Mouse (Mus musculus) ES-Bruce4 (cell line): Measurements from ENCODE around the gene Bpgm. TPM values are rescaled to one million over a fixed set of nuclear protein-coding genes. Genes with fewer than 3 reads are reported as not detected.

Experiments used
- H3K27ac ChIP-seq: 2 replicates; pipeline ENCODE4 v1.5.1; 2012; ENCODE audit warnings: low read length, inconsistent platforms; ENCODE audit not compliant: insufficient read depth
- H3K27me3 ChIP-seq: 2 replicates; pipeline ENCODE4 v1.6.1; 2012; ENCODE audit warnings: mild to moderate bottlenecking, low read length, inconsistent platforms; ENCODE audit not compliant: control insufficient read depth, poor library complexity, insufficient read depth, severe bottlenecking
- H3K36me3 ChIP-seq: 2 replicates; pipeline ENCODE4 v1.6.1; 2012; ENCODE audit warnings: inconsistent platforms, mild to moderate bottlenecking, low read length, moderate library complexity; ENCODE audit not compliant: control insufficient read depth, poor library complexity, insufficient read depth, severe bottlenecking
- H3K4me1 ChIP-seq: one replicate; pipeline ENCODE4 v1.8.1; 2011; ENCODE audit warnings: low read length; ENCODE audit not compliant: control insufficient read depth, insufficient read depth
- H3K4me3 ChIP-seq: 2 replicates; pipeline ENCODE4 v1.5.1; 2011; ENCODE audit warnings: low read depth, mild to moderate bottlenecking, low read length
- H3K9ac ChIP-seq: 2 replicates; pipeline ENCODE4 v1.6.1; 2012; ENCODE audit warnings: low read depth, mild to moderate bottlenecking, inconsistent platforms; ENCODE audit not compliant: poor library complexity, severe bottlenecking
- H3K9me3 ChIP-seq: replicated peaks from 2 replicates; pipeline ENCODE4 v1.6.1; 2012; ENCODE audit warnings: mild to moderate bottlenecking, low read length, inconsistent platforms; ENCODE audit not compliant: control insufficient read depth, poor library complexity, insufficient read depth, severe bottlenecking
- CTCF ChIP-seq: IDR thresholded peaks from one replicate; pipeline ENCODE4 v1.8.1; 2011; ENCODE audit warnings: low read depth, low read length
- EP300 ChIP-seq: IDR thresholded peaks from 2 replicates; pipeline ENCODE4 v1.6.1; 2011; ENCODE audit warnings: low read depth, low read length; ENCODE audit not compliant: insufficient read depth
- POLR2A ChIP-seq: IDR thresholded peaks from one replicate; pipeline ENCODE4 v1.8.1; 2011; ENCODE audit warnings: low read length; ENCODE audit not compliant: insufficient read depth
- polyA plus RNA-seq: library from polyadenylated mRNA; stranded (reverse); fragments of >200 nt; gene quantifications from 2 replicates; pipeline ENCODE4 v1.2.4, GENCODE M21; 2011; ENCODE audit warnings: low read depth; ENCODE audit not compliant: missing spikeins, insufficient read depth, insufficient read length

The Bpgm gene
- polyA plus RNA-seq, 1 experiment: 24.0 TPM

DNA sequence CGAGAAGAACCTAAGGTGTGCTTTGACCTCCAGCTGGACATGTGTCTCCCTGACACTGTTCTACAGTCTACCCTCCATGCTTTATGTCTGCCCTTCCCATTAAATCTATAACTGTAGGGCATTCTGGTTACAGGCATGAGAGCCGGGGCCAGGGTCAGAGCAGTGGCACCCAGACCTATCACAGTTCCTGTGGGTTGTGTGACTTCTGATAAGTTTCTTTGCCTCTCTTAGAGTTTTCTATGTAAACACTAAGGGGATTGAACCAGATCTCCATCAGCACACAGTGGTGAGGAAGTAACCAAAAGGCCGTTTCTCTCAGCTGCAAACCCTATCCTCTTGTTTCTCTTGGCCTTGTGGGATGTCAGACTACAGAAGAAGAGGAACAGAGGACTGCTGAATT, 50.4 kb downstream of the Bpgm start:
- no peaks in the 10 kb centered on the region for H3K9me3 ChIP-seq
- H3K4me3 ChIP-seq: no peak overlapping the region
- H3K36me3 ChIP-seq: no peaks in the 10 kb centered on the region
- H3K27ac ChIP-seq: no peak overlapping the region
- no peaks in the 10 kb centered on the region for H3K4me1 ChIP-seq
- H3K27me3 ChIP-seq: no peaks in the 10 kb centered on the region
- TF ChIP-seq POLR2A: no peak
- TF ChIP-seq CTCF: no peak
- no peak for TF ChIP-seq EP300
- no peak overlapping the region for H3K9ac ChIP-seq

- TF ChIP-seq EP300 (no peak), POLR2A (no peak), CTCF (no peak)
- H3K4me1 ChIP-seq: no peaks in the 10 kb centered on the region
- no peaks in the 10 kb centered on the region for H3K9me3 ChIP-seq
- H3K4me3 ChIP-seq: no peak overlapping the region
- H3K27ac ChIP-seq: no peak overlapping the region
- H3K27me3 ChIP-seq: no peaks in the 10 kb centered on the region
- H3K9ac ChIP-seq: no peak overlapping the region
- no peaks in the 10 kb centered on the region for H3K36me3 ChIP-seq
These were observed 52.1 kb downstream of the Bpgm start for GRCm38 (mm10) chr6:34528131-34528530.

GRCm38 (mm10) chr6:34529992-34530391, 54.0 kb downstream of the Bpgm start:
- Histone ChIP-seq H3K4me3 (no peak overlapping the region), H3K27ac (no peak overlapping the region), H3K9me3 (no peaks in the 10 kb centered on the region), H3K27me3 (no peaks in the 10 kb centered on the region), H3K4me1 (no peaks in the 10 kb centered on the region), H3K36me3 (no peaks in the 10 kb centered on the region), H3K9ac (no peak overlapping the region)
- TF ChIP-seq CTCF: no peak
- no peak for TF ChIP-seq POLR2A
- no peak for TF ChIP-seq EP300

- Histone ChIP-seq H3K9ac (no peak overlapping the region), H3K9me3 (no peaks in the 10 kb centered on the region), H3K4me3 (no peak overlapping the region), H3K27me3 (no peaks in the 10 kb centered on the region), H3K4me1 (no peaks in the 10 kb centered on the region), H3K27ac (no peak overlapping the region), H3K36me3 (no peaks in the 10 kb centered on the region)
- TF ChIP-seq POLR2A: no peak
- TF ChIP-seq EP300: no peak
- TF ChIP-seq CTCF: no peak
These were observed 57.0 kb downstream of the Bpgm start for GRCm38 (mm10) chr6:34533055-34533454.

- TF ChIP-seq POLR2A (no peak), EP300 (no peak), CTCF (no peak)
These were observed 57.9 kb downstream of the Bpgm start for GRCm38 (mm10) chr6:34533896-34534295.

GRCm38 (mm10) chr6:34542866-34543265, 66.9 kb downstream of the Bpgm start:
- no peaks in the 10 kb centered on the region for H3K9me3 ChIP-seq

More at GRCm38 (mm10) chr6:34533896-34534295, 57.9 kb downstream of the Bpgm start:
- Histone ChIP-seq H3K4me1 (no peaks in the 10 kb centered on the region), H3K9me3 (no peaks in the 10 kb centered on the region), H3K4me3 (no peak overlapping the region), H3K9ac (no peak overlapping the region), H3K27me3 (no peaks in the 10 kb centered on the region), H3K36me3 (no peaks in the 10 kb centered on the region), H3K27ac (no peak overlapping the region)

More at GRCm38 (mm10) chr6:34542866-34543265, 66.9 kb downstream of the Bpgm start:
- no peak overlapping the region for H3K27ac ChIP-seq
- no peak overlapping the region for H3K4me3 ChIP-seq
- H3K9ac ChIP-seq: no peak overlapping the region
- H3K4me1 ChIP-seq: no peaks in the 10 kb centered on the region
- TF ChIP-seq EP300 (no peak), CTCF (no peak), POLR2A (no peak)
- H3K36me3 ChIP-seq: no peaks in the 10 kb centered on the region
- no peaks in the 10 kb centered on the region for H3K27me3 ChIP-seq
